Mouse (Mus musculus): Measurements from ENCODE around the gene Hipk2.
"Not testable (repeated sequence)": the region's sequence is repeated elsewhere in the genome, so short reads cannot be mapped to it uniquely, and the experiment has no call there.

Hipk2 gene

GRCm38 (mm10) chr6:38698233-38698889 is 177.6 kb downstream of the Hipk2 start:
- DNase-seq (ENCODE audit: low spot score), result no peak

DNA sequence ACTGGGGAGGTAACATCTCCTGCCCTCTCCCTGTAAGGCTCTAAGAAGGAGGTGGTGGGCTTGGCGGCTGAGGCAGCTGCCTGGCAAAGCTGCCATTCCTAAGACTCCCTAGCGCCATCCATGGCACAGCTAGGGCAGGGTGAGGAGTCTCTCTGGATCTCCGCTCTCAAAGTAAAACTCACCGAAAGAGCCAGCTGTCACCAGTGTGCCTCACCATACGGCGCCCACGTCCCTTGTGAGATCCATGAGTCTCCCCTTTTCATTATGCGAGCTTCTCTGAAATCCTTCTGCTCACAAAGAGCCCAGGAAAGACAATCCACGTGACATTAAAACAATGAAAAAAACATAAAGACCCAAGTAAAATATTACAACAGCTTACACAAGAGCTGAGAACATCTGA is 179.4 kb downstream of the Hipk2 start:
- DNase-seq (ENCODE audit: low spot score), result no peak

GRCm38 (mm10) chr6:38695380-38696054 is 180.4 kb downstream of the Hipk2 start:
- peak; percentile 89 for DNase-seq (ENCODE audit: low spot score)

- no peak for DNase-seq (ENCODE audit: low spot score)
These were observed 183.4 kb downstream of the Hipk2 start for GRCm38 (mm10) chr6:38692556-38692955.

DNA sequence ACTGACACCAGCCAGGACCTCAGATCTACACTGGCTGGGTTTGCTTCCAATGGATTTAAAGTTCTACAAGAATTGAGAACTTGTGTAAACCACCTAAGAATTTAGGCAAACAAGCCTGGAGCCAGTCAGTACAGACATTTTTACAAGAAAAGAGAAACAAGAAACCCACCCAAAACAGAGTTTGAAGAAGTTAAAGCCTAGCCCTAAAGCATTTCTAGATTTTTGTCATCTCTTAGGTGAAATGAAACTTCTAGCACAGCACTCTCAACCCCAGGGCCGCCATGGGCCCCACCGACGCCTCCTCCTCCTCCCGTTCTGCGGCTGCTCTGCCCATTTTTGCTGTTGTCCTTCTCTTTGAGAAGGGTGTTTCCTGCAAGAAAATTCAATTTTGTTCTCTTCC is 184.9 kb downstream of the Hipk2 start:
- no peak for DNase-seq (ENCODE audit: low spot score)

DNA sequence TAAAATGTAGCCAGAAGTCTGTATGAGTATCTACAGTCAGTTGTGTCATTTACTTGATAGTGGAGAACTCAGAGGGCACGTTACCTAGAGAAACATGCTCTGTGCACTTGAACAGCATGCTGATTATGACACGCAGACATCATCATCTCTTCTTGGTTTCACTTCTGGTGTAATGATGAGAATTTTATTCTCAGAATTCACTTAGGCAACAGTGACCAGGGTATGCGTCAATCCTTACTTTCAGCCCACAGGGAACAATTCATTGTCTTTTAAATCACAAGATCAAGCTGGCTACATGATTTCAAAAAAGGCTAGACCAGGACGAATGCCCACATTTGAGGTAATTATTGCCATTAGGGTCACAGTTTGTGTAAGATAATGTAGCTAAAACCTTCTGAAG is 185.3 kb downstream of the Hipk2 start:
- no peak for DNase-seq (ENCODE audit: low spot score)

- no peak for DNase-seq (ENCODE audit: low spot score)
These were observed 187.1 kb downstream of the Hipk2 start for GRCm38 (mm10) chr6:38688841-38689240.

DNA sequence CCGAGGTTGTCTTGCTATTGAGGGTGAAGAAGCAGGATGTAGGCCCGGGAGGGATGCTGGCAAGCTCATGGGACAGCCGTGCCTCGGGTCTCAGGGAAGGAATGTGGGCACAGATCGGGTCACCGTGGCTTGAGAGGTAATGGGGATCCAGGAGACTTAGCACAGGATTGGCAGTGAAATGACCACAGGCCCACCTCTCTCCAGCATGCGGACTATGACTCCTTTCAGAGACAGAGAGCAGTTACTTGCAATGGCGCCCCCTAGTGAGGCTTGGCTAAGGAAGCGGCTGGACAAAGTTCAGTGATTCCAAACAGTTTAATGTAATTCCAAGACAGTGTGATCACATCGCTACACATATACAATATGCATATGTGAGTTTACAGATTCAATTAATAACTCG is 188.7 kb downstream of the Hipk2 start:
- peak; percentile 72 for DNase-seq (ENCODE audit: low spot score)

DNA sequence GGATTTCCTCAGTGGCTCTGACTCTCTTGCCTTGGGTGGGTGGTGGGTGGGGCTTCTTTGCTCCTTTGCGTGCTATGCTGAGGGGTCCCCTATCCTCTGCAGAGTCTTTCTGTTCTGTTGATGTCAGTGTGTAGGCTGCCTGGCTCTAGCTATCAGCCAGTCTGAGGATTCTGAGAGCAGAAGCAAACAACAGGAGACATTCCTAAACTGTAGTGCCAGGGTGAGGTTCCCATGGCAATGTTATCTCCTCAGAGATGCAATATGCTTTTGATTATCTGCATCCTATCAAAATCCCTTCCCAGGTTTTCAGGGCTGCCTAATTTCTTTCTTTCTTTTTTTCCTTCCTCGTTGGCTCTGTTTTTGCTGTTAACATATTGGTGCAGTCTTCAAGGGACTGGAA is 193.4 kb downstream of the Hipk2 start:
- no peak for DNase-seq (ENCODE audit: low spot score)

DNA sequence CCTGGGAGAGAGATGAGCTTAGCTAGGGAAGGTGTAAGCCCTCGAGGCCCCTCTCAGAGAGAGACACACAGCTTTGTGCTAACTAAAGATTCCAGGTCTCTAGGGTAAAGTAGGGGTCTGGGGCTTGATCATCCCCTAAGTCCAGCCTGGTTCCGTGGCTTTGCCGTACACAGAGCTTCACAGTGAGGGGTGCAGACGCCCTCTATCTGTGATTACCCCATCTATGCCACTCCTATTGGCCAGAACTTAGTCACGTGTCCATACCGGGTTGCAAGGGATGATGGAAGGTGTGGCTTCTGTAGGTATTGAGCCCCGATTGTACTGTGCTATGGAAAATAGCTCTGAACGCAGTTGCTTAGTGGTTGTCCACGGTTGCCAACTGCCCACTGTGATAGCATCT is 198.3 kb downstream of the Hipk2 start:
- no peak for DNase-seq (ENCODE audit: low spot score)

DNA sequence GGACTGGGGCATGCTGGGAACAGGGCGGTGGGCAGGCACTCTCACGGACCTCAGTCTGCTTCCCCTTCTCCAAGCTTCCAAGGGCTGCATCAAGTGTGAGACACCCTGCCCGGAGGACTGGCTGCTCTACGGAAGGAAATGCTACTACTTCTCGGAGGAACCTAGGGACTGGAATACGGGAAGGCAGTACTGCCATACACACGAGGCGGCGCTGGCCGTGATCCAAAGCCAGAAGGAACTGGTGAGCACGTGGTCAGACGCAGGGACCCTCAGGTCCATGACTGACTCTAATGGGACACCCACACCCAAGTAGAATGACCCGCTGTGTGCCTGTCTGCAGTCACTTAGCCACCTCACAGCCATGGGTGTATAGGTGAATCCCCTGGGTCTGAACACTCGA is 199.2 kb downstream of the Hipk2 start:
- DNase-seq (ENCODE audit: low spot score), result no peak

- no peak for DNase-seq (ENCODE audit: low spot score)
These were observed 199.7 kb downstream of the Hipk2 start for GRCm38 (mm10) chr6:38676217-38676616.

- no peak for DNase-seq (ENCODE audit: low spot score)
These were observed 204.0 kb downstream of the Hipk2 start for GRCm38 (mm10) chr6:38672011-38672410.

- DNase-seq (ENCODE audit: low spot score), result no peak
These were observed 204.7 kb downstream of the Hipk2 start for GRCm38 (mm10) chr6:38671270-38671669.

DNA sequence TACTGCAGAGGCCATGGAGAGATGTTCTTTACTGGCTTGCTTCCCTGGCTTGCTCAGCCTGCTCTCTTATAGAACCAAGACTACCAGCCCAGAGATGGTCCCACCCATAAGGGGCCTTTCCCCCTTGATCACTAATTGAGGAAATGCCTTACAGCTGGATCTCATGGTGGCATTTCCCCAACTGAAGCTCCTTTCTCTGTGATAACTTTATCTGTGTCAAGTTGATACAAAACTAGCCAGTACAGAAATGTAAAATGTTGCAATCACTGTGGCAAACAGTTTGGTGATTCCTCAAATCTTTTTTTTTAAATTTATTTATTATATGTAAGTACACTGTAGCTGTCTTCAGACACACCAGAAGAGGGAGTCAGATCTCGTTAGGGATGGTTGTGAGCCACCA is 205.5 kb downstream of the Hipk2 start:
- DNase-seq (ENCODE audit: low spot score), result not testable (repeated sequence)

GRCm38 (mm10) chr6:38669580-38669979 is 206.4 kb downstream of the Hipk2 start:
- DNase-seq (ENCODE audit: low spot score), result peak; percentile 35

- DNase-seq (ENCODE audit: low spot score), result peak; percentile 70
These were observed 213.0 kb downstream of the Hipk2 start, which contains the start of gene Clec2l for GRCm38 (mm10) chr6:38662714-38663615. Gene Clec2l, plus strand, starts transcription at chr6:38663069.

- no peak for DNase-seq (ENCODE audit: low spot score)
These were observed 214.3 kb downstream of the Hipk2 start for GRCm38 (mm10) chr6:38661626-38662025.

DNA sequence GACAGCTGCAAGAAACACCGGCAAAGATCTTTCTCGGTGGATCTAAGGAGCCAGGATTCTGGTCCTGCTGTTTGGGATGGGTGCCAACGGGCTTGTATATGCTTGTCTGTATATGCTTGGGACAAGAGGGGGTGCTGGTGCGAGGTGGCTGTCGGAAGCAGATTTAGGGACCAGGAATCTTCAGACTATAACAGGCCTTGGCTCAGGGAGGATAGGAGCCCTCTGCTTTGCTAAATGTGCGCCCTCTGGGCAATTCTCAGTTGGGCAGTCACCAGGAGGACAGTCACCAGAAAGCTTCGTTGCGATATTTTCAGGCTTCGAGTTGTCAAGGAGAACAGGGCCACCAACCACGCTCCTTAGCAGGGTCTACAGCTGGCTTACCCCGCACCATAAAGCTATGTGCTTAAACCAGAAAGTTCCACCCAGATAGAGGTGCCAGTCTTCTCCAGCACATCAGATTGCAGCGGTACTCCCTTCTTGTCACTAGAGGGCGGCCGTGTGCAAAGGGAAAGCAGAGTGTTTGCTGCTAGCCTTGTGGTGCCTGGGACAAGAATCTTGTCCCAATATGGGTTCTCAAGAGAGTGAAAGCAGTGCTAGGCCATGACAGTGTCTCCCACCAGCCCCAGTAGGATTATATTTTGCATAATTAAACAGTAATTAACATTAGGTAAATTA is 225.6 kb downstream of the Hipk2 start:
- DNase-seq (ENCODE audit: low spot score), result peak; percentile 78

DNA sequence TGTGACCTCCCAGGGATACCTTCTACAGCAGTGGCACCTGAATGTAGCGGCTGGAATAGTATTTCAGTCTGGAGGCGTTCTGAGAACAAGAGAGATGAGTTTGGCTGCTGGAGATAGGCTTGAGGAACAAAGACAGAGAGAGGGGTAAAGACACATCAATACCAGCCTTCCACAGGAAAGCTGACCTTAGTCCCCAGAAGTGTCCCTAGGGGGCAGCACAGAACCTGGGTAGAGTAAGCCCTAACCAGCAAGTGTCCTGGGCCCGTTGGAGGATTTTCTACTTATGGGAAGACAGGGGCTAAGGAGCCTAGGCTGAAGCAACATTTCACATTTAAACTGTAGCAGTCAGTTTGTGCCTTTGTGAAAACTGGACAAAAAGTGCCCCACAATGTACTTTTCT is 226.4 kb downstream of the Hipk2 start:
- no peak for DNase-seq (ENCODE audit: low spot score)

Data from testis, postnatal 10 days (tissue).